Mouse (Mus musculus): ENCODE measurements around the gene Exoc6b.

The Exoc6b gene

DNA sequence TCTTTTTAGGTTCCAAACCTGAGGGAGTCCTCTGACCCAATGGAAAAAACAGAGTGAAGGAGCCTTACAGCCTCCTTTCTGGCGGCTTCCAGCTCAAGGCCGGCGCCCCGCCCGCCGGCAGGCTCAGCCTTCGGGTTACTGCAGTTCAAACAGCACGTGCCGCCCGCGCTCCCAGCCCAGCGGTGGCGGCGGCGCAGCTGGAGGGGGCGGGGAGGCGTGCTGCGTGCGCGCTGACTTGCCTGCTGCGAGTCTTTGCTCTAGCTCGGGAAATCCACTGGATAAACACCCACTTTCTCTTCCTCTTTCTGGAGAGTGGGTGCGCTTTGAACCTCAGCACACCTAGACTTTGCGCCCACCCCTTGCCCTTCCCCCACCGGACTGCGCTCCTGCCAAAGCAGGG, 485.9 kb downstream of the Exoc6b start:
- DNase-seq: peak; percentile 69

DNA sequence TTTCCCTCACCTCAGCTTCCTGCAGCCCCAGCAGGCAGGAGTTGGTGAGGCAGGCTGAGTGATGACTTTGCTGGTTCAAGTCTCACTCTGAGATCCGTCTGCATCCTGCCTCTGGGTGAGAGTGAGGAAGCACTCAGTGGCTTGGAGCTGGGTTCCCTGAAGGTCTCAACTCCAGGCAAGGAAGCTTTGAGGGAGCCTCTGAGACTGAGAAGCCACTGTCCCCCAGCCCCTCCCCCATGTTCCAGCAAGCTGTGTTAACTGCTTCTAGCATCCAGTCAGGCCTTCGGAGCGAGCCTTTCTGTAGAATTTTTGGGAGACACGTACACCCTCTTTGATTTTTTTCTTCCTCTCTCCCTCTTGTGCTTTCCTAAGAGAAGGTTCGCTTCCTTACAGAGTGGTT, 486.5 kb downstream of the Exoc6b start:
- no peak for DNase-seq

DNA sequence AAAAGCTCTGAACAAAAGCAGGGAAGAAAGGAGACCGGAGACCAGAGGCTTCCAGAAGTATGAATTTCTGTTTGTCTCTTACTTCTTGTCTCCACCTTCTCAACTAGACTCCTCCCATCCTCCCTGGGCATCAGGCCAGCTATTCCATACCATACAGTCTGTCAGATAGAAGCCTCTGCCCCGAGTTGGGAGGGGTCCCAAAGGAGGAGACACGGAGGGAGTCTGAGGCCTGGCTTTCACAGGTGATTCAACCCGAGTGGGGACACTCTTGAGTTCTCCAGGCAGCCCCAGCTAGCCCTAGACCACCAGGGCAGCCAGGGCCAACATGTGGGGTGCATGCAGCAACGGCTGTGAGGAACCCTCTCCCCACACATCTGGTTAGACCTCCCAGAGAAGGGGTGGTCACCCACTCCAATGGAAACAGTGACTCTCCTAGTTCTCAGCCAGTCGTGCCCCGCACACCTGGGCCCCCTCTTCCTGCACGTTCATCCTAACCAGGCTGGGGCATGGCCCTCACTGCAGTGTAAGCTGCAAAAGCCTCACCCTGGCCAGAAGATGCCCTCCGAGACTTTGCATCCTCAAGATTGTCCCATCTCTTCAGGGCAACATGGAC, 487.4 kb downstream of the Exoc6b start:
- no peak for DNase-seq

DNA sequence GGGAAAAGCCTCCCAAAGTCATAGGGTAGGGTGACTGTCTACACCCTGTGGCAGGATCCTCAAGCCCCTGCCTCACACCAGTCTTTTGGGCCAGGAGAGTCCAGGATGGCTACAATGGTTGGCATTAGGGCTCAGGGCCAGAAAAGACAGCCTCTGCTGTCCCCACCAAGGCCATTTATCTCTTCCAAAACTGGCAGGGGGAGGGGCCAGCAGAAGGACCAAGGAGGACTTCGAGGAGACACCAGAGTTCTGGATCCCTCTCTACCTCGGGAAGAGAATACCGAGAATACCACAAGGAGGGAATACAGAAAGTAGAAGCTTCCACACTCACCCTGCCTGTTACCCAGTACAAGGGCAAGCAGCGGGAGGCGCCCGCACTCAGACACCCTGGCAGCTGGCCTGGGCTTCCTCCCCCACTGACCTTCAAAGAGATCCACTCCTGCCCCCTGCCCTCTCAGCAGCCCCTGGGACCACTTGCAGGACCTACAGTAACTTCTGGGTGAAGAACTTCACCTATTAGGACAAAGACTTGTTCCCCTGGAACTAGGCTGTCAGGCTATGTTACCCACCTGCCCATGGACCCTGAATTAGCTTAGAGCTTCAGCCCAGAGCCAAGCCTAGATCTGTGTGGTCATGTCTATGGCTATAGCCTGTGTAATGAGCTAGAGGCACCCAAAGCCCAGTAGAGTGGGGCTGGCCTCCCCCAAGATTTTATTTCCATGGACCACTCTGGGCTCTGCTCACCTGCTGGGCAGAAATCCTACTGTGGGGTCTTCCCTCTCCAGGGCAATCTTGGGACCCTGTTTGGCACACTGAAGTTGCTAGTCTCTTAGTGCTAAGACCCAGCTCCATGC, 488.1 kb downstream of the Exoc6b start:
- no peak for DNase-seq

DNA sequence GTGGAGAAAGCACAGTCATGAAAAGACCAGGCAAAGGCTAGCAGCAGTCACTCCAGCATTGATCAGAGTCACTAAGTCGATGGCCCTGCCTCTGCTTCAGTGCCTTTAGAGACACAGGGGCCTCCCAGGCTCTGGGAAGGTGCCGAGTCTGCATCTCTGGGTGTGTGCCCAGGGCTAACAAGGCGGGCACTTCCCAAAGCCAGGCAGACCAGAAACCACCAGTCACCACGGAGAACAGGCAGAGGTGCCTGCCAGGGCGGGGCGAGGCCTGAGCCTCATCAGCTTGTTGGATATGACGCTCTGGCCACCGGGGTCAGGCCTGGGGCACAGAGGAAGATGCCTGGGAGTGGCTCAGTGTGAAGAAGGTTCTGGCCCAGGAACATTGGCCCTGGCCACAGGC, 489.8 kb downstream of the Exoc6b start:
- DNase-seq: no peak

DNA sequence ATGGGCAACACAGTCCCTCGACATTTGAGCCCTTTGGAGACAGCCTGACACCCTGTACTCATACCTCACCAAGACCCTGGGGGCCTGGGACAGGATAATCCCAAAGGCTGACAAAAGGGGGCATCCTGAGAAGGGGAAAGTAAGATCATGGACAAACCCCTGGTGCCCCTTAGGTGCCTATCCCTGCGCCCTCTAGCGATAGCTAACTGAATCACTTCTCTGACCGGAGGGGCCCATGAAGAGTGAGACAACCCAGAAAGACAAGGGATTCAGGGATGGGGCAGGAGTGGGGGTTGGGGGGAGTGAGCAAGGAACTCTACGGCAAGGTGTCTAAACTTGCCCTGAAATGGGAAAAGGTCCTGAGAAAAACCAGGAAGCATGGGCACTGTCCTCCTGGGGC, 490.4 kb downstream of the Exoc6b start:
- DNase-seq: no peak

DNA sequence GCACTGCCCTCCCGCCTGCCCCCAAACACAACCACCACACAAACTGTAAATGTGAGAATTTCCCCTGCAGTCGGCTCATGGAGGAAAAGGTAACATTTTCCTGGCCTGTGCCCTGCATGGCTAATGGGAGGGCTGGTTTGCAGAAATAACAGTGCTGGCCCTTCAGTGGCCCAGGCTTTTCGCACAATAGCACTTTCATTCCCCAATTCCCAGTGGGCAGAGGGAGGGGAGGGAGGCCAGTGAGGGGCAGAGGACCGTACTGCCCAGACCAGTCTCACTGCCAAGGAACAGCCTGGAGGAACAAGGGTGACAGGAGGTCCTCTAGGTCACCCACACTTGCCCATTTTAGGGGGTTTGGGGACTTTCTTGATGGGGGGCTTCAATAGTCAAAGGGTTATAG, 491.4 kb downstream of the Exoc6b start:
- no peak for DNase-seq

DNA sequence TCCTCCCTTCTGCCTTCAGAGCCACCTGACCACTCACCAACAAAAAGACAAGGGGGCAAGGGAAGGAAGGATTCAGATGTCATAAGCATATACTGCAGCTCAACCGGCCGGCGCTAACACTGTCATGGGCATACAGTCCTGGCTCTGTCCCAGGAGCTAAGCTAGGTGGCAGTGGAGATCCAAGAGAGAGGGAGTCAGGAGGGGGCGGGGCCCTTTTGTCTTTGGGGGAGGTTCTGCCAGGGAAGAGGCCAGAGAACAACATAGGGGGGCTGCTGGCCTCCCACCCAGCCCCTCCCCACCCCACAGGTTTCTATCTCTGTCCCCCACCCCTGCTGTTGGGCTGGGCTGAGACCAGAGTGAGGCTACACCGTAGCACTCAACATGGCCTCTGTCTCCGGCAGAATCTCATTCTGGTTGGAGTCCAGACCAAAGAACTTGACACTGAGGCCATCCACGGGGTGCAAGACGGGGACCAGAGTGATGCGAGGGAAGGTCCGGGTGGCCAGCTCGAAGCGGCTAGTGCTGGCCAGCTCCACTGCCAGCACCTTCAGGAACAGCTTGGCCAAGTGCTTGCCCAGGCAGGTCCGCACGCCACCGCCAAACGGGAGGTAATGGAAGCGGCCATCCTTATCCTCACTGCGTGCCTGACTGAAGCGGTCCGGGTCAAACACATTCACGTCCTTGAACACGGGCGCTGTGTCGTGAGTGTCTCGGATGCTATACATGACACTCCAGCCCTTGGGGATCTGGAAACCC, 495.2 kb downstream of the Exoc6b start:
- no peak for DNase-seq

DNA sequence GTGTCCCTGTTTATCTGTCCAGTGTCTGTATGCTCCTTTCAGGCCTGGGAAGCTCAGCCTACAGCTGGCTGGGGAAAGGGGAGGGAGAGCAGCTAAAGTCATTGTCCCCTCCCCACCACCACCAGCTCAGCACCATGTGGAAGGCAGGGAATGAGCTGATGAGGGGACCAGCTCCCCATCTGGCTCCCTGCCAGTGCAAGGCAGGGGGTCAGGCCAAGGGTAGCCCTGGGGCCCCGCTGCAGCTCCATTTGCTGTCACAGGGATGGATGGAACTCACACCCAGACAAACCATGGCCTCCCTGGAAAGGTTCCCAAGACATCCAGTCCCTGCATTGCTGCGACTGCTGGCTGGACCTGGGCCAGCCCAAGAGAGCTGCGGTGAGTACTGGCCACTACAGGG, 499.3 kb downstream of the Exoc6b start:
- no peak for DNase-seq

DNA sequence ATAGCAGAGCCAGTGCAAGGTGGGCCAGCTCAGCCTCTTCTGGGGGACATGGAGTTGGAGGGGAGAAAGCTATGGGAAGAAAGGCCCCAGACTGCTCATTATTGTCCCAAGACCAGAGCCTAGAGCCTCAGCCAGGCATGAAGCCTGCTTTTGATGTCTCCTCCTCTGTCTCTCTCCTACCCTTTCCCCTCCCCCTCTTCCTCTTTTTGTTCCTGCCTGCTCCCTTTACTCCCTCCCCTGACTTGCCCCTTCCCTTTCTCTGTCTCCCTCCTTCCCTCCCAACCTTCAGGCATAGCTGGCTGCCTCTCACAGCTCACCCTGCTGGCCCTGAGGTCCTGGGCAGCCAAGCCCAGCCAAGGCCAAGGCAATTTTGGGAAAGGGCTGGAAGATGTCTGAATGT, 499.7 kb downstream of the Exoc6b start:
- no peak for DNase-seq

DNA sequence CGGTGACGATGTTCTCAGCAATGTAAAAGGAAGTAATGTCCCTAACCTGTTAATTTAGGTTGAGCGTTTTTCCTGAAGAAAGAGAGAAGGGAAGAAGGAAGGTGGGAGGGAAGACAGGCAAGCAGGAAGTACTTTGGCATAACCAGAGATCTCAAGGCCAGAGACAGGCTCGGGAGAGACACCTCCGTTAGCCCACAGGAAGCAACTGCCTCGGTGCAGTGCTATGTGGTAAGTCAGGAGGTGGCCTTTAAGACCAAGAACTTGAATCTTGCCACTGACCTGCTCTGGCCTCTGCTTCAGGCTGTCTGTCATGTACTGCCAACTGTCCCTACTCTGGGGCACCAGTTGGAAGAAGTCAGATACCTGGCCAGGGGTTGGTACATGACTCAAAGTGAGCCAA, 500.4 kb downstream of the Exoc6b start:
- no peak for DNase-seq
